Mouse (Mus musculus) olfactory bulb, adult 2 months (tissue): ENCODE measurements around the gene Olfr480.

Experiments
- CTCF ChIP-seq: fragments of 200-500 bp; IDR thresholded peaks from 2 replicates; pipeline ENCODE4 v1.5.1; 2012; ENCODE audit warnings: low read depth, mild to moderate bottlenecking, low read length, moderate library complexity; ENCODE audit not compliant: insufficient read depth
- POLR2A ChIP-seq: fragments of 200-500 bp; IDR thresholded peaks from 2 replicates; pipeline ENCODE4 v1.6.1; 2012; ENCODE audit warnings: mild to moderate bottlenecking, low read depth, low read length, moderate library complexity; ENCODE audit not compliant: insufficient read depth

DNA sequence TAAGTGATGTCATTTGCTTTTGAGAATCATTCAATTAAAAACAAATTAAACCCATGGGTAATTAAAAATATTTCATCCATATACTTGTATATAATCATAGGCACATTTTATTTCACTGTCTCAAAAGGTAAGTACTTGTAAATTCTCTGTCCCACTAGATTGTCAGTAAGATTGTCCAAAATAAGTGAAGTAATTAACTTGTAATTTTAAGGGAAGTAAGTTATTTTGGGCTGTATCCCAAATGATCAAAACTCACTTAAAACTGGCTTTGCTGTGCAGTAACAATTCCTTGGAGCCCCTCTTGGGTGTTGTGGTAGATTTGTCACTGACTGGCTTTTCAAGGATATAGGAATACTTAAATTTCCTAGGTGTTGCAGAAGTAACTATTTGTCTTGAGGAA, 12.4 kb upstream of the Olfr480 start, which contains the start of gene Olfr481:
- TF ChIP-seq CTCF (no peak), POLR2A (no peak)
